Mouse (Mus musculus) large intestine, adult 2 months (tissue): ENCODE results near the gene Ywhae. TPM values are rescaled to one million over a fixed set of nuclear protein-coding genes. Genes with fewer than 3 reads are reported as not detected.

Experiments used
- DNase-seq: peaks from one replicate; pipeline ENCODE4 v3.0.0-alpha.2; 2012; ENCODE audit warnings: low read depth, low spot score
- WGBS: fragments of 180-500 bp; shearing (Covaris S2); methylation state at CpG from one replicate; pipeline ENCODE4 v1.1.7; 2018; 5-methylcytosine and 5-hydroxymethylcytosine counted together
- polyA plus RNA-seq: library from polyadenylated mRNA; depleted of rRNA; stranded (reverse); fragments of >200 nt; gene quantifications from 2 replicates; pipeline ENCODE4 v1.2.3, GENCODE M21; 2012

Ywhae gene
- polyA plus RNA-seq, 1 experiment = 172 TPM

DNA sequence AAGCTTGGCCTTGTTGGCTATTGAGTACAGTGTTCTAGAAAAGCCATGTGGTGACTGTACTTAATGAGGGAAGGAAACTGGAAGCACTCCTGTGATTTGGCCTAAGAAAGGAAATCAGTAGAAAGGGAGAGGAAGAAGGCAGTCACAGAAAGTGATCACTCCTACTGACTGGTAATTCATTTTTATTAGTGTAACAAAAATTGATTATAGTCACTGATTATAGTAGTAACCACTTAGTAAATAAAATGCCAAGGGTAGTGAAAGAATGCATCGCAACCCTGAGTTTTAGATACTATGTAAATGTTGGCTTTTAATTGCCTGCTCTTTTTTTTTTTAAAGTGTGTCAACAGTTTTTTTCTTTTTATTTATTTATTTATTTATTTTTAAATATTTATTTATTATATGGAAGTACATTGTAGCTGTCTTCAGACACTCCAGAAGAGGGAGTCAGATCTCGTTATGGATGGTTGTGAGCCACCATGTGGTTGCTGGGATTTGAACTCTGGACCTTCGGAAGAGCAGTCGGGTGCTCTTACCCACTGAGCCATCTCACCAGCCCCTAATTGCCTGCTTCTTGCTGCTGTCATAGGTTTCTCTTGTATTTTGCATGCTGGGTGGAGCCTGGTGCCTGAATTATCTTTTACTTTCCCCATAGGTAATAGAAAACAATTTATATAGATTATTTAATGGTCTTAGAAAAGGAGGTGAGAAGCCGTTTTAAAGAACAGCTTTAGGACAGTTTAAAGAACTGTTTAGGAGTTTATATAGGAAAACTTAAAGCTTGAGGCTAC lies 3.0 kb downstream of the Ywhae start:
- no peak for DNase-seq
- 29% methylated on average over 5 of the region's 5 CpGs for WGBS

DNA sequence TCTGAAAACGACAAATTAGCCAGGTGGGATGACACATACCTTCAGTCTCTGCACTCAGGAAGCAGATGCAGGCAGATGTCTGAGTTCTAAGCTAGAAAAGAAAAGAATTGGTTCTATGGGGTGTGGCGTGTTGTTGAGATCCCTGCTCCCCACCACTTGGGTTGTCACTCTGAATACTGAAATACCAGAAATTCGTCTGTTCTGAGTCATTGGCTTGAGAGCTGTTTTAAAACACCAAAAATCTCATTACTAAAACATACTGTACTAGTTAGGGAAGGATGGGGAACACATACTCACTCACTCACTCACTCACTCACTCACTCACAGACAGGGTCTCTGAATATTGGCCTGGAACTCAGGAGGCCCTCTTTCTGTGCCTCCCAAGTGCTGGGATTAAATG lies 4.3 kb downstream of the Ywhae start:
- no peak for DNase-seq
- 16% methylated on average over 3 of the region's 3 CpGs for WGBS

DNA sequence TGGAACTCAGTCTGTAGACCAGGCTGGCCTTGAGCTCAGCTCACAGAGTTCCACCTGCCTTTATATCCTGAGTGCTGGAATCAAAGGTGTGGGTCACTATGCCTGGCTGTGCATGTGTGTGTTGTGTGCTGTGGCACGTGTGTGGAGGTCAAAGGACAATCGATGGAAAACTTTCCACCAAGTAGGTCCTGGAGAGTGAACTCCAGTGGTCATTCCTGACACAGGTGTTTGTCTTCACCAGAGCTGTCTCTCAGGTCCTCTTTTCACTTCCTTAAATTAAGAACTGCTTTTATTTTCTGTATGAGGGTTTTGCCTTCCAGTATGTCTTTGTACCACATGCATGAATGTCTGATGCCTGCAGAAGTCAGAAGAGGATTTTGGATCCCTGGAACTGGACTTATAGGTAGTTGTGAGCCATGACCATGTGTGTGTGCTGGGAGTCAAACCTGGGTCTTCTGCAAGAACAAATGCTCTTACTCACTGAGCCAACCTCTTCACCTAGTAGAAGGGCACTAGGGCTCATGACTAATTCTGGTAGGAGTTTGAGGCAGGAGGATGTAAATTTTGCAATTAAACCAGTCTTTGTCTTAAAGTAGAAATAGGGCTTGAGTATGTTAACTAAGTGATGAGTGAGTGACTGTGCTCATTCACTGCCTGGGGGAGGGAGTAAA lies 5.3 kb downstream of the Ywhae start:
- no peak for DNase-seq

DNA sequence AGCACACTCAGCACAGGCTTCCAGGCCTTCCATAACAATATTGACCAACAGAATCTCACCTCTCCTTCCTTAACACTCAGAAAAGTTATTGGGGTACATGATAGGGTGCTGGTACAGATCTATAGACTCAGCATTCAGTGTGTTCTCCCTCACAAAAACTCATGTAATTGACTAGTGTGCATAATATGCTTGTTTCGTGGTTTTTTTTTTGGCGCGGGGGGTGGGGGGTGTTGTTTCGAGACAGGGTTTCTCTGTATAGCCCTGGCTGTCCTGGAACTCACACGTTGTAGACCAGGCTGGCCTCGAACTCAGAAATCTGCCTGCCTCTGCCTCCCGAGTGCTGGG lies 5.8 kb downstream of the Ywhae start:
- no peak for DNase-seq
- 81% methylated on average over 7 of the region's 7 CpGs for WGBS

More for the DNA sequence above, 5.3 kb downstream of the Ywhae start:
- 36% methylated on average over 2 of the region's 2 CpGs for WGBS

DNA sequence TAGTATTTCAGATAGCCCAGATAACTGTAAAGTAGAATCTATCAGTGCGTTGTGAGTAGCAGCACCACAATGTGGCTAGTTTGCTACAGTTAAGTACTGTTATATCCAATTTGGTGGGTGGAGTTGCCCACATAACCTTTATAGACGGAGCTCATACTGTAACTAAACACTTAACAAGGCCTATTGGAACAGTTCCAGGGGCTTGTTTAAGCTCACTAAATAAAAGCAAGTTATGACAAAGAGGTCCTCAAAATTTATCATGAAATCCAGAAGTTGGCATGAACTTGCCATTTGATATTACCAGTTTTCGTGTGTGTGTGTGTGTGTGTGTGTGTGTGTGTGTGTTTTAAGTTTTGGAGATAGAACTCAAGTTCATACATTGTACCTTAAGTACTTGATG lies 7.5 kb downstream of the Ywhae start:
- DNase-seq = no peak
- 21% methylated on average over 3 of the region's 3 CpGs for WGBS

DNA sequence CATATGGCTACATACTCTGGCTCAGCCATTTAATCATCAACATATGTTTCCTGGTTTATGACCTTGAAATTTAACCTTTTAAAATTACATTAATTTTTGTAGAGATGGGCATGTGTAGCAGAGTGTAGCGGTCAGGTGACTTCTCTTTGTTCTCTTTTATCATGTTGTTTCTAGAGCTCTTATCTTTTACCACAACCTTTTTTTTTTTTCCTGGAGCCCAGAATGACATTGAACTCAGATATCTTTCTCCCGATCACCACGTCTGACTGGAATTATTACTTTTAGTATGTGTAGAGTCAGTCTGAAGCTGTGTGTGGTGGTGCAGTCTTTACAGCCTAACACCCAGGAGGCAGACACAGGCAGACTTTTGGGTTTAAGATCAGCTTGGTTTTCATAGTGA lies 8.9 kb downstream of the Ywhae start:
- WGBS = 33% methylated on average over 3 of the region's 3 CpGs
- no peak for DNase-seq

DNA sequence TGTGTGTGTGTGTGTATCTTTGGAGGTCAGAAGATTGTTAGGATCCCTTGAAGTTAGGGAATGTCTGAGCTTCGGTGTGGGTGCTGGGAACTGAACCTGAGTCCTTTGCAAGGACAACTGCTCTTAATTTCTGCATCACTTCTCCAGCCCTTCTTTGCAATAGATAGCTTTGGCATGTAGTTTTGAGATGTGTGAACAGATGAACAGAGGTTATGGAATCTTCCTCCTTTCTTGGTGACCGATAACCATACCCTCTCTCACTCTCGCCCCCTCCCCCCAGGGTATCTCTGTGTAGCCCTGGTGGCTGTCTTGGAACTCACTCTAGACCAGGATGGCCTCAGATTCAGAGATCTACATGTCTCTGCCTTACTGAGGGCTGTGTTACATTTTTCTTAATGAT lies 12.1 kb downstream of the Ywhae start:
- WGBS = 93% methylated on average over 3 of the region's 3 CpGs
- no peak for DNase-seq

DNA sequence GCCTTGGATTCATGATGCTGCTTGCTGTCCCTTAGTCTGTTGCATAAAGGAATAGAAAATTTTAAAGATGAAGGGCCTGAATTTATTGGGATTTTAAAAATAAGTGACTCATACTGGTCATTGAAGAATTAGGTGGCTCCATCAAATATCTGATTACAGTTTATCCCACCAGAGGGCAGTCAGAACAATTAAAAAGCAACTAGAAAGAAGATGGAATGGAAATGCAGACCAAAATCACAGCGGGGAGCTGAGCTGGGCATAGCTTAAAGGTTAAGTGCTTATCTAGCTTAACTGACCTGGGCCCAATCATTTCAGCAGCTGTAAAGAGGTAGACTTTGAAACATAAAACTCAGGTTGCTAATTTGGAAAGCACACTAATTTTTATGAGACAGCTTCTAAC lies 17.9 kb downstream of the Ywhae start:
- no peak for DNase-seq
- WGBS = 41% methylated on average over 1 of the region's 1 CpGs

DNA sequence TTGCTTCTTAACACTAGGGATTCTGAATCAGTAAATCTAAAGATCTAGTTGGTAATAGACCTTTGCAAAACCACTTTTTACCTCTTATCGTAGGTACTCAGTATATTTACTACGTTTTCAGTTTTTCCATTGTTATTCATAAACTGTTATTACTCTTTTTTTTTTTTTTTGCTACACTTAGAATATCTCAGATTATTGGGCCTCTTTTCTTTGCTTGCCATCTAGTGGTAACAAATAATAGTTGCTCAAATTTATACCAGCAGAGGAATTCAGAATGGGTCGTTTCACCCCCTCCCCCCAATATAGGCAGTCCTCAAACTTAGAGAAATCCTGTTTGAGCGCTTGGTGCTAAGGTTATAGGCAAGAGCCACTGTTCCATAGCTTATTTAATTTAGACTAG lies 18.4 kb downstream of the Ywhae start:
- whole genome bisulfite sequencing = 58% methylated on average over 4 of the region's 4 CpGs
- no peak for DNase-seq

DNA sequence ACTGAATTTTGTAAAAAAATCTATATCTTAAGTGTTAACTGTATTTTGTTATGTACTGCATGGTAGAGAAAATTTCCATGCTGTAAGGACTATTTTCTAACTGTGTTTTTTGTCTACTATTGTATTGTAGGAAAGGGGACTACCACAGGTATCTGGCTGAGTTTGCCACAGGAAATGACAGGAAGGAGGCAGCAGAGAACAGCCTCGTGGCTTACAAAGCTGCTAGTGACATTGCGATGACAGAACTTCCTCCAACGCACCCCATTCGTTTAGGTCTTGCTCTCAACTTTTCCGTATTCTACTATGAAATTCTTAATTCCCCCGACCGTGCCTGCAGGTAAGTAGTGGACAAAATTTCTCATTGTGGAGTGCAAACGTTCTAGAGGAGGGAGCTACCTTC lies 24.0 kb downstream of the Ywhae start:
- no peak for DNase-seq
- WGBS = 75% methylated on average over 8 of the region's 8 CpGs

DNA sequence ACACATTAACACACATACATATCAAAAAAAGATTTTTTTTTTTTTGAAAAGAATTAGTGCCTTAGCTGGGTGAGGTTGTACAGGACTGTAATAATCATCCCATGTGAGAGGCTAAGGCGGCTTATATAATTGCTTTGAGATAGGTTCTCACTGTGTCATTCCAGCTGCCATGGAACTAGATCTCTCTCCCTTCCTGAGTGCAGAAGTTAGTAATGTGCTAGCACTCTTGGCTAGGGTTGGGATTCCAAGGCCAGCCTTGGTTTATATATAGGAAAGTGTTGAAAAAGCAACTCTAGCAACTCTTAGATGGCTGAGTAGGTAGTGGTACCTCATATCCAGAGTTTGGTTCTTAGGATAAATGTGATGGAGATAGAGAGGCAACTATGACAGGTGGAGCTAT lies 25.9 kb downstream of the Ywhae start:
- WGBS = 87% methylated on average over 1 of the region's 1 CpGs
- DNase-seq = no peak

DNA sequence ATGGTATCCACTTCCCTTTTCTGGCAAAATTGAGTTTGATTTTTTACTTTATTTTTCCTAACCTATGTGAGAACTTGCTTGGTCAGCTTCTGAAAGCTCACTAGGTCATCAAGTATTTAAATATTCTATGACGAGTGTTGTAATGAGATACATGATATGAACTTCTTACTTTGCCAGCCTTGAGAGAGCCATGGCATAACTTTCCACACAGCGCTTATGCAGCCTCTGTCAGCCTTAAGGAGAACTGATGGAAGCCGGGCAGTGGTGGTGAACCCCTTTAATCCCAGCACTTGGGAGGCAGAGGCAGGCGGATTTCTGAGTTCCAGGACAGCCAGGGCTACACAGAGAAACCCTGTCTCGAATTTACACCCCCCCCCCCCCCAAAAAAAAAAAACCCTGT lies 28.1 kb downstream of the Ywhae start:
- DNase-seq = no peak
- 84% methylated on average over 5 of the region's 5 CpGs for WGBS

DNA sequence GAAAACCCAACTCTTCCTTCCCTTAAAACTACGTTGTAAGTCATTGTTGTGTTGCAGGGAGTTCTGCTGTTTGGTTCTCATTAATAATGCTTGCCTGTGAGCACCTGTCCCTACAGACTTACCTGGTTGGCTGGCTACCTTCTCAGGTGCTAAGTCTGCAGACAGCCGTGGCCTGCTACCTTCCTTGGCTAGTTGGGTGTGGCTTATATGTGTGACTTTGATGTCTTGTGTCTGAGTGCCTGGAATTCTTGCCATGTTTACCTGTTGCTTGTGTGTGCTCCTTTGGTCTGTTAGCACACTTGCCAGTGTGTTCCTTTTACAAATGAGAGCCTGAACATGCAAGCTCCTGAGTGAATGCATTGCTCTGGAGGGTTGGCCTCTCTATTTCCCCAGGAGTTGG lies 30.0 kb downstream of the Ywhae start:
- DNase-seq = no peak
- 29% methylated on average over 2 of the region's 2 CpGs for WGBS

DNA sequence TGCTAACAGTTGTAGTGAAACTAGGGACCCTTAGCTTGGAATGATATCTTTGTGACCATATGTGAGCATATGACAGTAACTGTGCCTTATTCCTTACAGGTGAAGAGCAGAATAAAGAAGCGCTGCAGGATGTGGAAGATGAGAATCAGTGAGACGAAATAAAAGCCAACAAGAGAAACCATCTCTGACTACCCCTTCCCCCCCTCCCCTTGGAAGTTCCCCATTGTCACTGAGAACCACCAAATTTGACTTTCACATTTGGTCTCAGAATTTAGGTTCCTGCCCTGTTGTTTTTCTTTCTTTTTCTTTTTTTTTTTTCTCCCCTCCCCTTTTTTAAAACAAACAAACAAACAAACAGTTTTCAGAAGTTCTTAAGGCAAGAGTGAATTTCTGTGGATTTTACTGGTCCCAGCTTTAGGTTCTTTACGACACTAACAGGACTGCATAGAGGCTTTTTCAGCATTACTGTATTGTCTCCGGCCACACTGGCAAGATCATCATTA lies 31.9 kb downstream of the Ywhae start:
- DNase-seq = no peak
- WGBS = 78% methylated on average over 4 of the region's 4 CpGs

DNA sequence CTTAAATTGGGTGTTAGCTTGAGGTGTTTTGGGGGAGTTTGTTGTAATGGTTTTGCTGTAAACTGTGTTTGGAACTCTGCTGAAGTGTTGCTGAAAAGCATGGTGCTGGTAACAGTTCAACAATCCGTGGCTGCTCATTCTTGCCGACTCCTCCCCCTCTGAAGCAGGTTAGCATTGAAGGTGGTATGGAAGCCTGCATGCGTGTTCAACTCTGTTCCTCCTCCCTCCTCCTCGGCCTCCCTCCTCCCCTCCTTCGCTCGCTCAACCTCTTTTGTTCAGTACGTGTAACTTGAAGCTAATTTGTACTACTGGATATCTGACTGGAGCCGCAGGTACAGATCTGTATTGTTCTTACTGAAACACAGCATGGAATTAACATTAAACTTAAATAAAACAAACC lies 32.5 kb downstream of the Ywhae start:
- DNase-seq = no peak
- WGBS = 77% methylated on average over 8 of the region's 8 CpGs

DNA sequence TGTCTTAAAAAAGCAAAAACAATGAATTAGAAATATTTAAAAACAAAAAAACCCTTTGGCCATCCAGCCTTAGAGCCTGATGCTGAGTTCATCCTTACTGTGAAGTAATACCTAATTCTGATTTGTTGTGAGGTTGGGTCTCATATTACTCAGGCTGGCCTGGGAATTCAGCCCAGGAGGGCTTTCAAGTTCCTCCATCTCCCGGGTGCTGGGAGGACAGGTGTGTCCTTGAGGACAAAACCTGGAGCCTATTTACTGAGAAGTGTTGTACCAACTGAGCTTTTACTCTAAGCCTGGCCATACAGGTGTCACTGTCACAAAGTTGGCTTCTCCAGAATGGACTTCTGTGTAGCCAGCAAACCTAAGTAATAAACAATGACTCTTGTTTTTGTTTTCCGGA lies 34.3 kb downstream of the Ywhae start:
- 51% methylated on average over 2 of the region's 2 CpGs for WGBS
- no peak for DNase-seq

DNA sequence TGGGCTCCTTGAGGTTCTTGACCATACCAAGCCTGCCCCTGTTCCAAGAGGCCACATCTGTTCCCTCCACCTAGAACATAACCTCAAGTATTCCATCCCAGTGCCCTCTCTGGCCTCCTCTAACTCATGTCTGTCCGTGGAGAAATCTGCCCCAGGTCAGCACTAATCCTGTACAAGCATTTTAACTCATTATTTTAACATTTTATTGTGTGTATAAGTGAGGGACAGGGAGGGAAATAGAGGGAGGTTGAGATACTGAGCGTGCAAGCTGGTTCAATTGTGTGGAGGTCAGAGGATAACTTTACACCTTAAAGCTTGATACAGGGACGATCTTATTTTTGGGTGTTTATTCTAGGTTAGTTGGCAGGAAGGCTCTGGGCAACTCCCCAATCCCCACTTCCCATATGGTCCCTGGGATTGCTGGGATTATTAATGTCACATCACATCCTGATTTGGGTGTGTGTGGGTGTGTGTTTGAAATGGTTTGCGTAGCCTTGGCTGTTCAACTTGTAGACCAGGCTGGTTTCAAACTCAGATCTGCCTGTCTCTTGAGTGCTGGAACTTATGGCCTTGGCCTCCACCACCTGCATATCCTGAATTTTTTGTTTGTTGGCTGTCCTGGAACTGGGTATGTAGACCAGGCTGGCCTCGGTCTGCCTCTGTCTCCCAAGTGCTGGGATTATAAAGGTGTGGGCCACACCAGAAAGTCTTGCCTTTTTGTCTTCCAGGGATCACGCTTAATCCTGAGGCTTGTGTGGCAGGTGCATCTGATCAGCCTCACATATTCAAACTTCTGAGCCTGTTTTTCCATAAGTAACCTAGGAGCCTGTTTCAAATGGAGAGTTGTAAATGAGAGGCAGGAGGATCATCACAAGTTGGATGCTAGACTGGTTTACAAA lies 35.7 kb downstream of the Ywhae start:
- DNase-seq = no peak
- WGBS = 40% methylated on average over 6 of the region's 6 CpGs

DNA sequence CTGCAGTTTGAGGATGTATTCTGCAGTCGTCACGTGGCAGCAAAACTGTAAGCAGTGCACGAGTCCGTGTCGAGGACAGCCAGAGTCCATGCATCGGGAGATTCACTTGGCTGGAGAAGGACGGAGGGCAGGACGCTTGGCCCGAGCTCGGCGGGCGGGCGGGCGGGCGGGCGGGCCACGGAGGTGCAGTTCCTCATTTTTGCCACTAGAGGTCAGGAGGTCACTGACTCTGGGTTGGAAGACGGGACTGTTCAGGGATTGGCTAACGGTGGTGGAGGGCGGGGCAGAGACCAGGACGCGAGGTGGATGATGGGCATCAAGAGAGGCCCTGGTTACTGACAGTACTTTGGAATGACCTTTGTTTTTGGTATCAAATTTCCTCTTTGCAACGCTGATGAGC lies 36.5 kb downstream of the Ywhae start:
- under 1% methylated on average over 23 of the region's 23 CpGs for WGBS

DNA sequence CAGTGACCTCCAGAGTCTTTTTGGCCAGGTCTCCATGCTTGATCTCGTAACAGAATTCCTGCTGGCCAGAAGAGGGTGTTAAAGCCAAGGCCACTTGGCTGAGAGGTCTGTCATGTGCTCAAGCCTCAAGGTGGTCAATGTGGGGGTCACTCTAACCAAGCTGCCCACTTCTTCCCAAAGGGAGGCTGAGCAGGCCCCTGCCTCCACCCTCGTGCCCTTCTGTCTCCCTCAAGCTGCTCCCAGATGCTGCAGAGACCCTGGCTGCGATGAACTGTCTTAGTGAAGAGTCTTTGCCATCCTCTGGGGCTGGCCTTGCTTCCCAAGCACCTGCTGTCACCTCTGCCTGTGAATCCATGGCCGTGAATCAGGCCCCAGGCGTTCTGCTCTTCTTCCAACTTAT lies 39.9 kb downstream of the Ywhae start:
- no peak for DNase-seq
- 82% methylated on average over 5 of the region's 5 CpGs for WGBS

More for the DNA sequence above, 36.5 kb downstream of the Ywhae start:
- DNase-seq = peak; percentile 45

DNA sequence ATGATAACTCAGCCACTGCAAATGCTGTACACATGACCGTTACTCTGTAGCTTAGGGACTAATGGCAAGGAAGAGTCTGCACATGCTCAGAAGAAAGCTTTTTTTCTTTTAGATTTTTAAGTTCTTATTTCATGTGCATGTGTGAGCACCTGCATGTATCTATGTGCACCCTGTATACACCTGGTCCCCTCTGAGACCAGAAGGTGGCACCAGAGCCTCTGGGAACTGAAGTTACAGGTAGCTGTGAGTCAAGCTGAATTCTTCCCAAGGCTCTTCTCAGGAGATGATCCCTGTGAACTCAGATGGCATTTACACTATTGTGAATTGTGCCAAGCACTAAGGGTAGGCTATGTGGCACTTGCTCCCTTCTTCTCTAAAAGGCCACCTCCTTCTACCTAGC lies 43.2 kb downstream of the Ywhae start:
- no peak for DNase-seq
- 86% methylated on average over 1 of the region's 1 CpGs for WGBS
